Mouse (Mus musculus) spleen, postnatal 36 days (tissue): Measurements from ENCODE around the gene 4930438A08Rik.

Source experiments
- DNase-seq, 2 experiments: peaks; one replicate each; pipeline ENCODE4 v3.0.0; 2022; ENCODE audit warnings: low spot score in 2 of 2, mixed read lengths in 1 of 2

4930438A08Rik gene

GRCm38 (mm10) chr11:58323570-58324340 lies 49.2 kb downstream of the 4930438A08Rik start:
- no peak for DNase-seq

DNA sequence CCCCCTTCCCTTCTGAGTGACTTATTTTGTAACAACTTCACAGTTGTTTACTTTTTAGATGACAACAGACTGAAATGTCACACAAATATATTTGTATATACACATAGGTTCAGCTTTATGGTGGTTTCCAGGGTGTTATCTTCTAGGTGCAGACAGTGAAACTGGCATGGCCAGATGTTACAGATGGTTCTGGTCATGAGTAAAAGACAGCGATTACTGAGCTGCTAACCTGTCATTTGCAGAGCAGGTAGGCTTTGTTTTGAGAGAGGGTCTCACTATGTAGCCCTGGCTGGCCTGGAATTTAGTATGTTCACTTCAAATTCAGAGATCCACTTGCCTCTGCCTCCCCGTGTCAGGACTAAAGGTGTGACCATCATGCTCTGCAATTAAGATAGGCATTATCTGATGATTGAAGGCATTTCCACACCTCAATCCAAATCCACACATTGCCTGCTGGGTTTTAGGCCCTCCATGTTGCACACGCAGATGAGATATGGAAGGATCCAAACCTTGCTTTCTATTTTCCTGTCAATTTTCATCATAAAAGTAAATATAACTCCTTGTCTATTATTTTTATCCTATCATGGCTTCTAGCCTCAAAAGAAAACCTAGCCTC lies 50.1 kb downstream of the 4930438A08Rik start:
- DNase-seq: no peak

DNA sequence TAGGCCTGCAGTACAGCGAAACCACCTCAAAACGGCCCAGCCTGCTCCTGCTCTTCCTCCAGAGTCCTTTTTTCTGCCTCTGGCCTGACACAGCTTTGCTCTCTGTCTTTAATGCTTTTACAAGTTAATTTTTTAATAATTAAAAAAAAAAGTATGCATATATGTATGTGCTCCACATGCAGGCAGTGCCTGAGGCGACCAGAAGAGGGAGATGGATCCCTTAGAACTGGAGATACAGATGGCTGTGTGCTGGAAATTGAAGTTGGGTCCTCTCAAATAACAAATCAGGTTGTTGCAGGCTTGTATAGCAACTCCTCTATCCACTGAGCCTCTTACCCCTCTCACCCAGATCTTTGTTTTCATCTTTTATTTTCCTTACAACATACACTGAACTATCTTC lies 52.2 kb downstream of the 4930438A08Rik start:
- DNase-seq: no peak

DNA sequence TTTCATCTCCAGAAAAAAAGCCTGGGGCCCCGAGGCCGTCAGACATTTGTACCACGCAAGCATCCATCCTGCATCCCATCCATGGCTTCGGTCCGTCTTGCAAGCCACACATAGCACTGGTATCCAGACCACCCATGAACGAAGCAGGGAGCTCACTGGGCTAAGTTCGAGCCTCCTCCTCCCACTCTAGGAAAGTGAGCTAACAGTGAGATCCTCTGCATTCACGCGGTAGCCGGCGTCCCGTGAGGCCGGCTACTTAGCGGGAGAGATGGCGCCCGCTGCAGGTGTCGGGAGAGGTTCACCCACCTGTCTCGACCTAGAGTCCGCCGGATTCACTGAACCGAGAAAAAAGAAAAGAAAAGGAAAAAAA lies 55.3 kb downstream of the 4930438A08Rik start:
- DNase-seq: no peak

DNA sequence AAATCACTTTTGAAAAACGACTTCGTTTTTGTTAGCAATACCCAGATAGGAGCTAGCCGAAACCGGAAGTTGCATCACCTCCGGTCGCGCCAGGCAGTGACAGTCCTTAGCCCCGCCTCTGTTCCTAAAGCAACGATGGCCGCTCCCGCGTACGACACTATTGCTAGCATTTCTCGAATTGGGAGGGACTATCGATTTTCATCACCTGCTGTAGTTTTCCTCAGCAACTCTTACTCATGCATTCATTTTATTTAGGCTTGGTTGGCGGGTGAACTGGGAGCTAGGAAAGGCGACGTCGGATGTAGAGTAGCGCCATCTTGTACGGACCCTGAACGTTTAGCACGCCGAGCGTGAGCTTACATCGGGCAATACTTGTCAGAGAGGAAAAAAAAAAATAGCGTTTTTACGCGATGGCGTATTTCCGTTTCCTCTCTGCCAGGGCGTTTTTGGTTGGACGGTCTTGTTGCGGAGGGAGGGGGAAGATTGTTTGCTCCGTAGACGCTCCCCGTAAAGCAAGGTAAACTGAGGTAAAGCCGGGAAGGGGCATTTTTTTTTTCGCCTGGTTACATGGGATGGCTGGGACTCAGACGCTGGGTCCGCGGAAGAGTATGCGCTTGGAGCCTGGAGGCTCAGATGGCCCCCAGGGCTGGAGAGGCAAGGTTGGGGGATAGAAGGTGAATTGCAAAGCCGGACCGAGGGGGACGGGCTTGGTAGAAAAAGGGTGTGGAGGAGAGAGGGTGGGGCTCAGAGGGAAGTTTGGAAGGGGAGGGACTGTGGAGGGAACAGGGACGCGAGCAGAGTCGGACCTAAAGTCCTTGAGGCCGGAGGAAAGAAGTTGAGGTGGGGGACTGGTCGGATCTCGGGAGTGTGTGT lies 55.9 kb downstream of the 4930438A08Rik start, which contains the start of the genes Zfp672 and Sh3bp5l:
Gene Zfp672, minus strand, starts transcription at position 64 of the 873 bp plus-strand sequence.
Gene Sh3bp5l, plus strand, starts transcription at position 449 of the 873 bp plus-strand sequence.
- peak; percentile 90 to 91 for DNase-seq

DNA sequence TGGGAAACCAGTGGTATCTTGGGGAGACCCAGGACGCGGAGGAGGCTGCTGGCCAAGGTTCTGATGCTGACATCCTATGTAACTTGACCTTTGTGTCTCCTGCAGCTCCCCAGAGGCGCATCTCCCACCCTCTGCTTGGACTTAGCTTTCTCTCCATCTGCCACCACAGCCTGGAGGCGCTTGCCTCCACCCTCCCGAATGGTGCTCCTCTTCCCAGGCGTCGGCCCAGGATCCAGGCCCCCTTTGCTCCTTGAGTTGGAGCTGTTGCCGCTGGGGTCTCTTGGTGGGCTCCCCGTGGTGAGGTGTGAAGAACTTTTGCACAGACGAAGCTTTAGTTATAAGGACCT lies 56.5 kb downstream of the 4930438A08Rik start:
- no peak for DNase-seq

DNA sequence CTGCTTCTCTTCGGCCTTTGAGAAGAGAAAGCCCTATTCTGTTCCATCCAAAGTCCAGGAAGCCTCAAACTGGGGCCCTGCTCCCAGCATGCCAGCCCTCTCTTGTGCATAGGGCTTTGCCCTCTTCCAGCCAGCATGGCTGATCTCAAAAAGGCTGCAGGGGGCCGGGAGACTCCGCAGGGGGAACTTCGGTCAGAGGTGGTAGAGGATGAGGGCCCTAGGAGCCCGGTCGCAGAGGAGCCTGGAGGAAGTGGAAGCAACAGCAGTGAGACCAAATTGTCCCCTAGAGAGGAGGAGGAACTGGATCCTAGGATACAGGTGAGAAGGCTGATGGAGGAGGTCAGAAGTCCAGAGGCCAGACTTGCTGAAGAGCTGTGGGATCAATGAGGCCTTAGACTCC lies 56.9 kb downstream of the 4930438A08Rik start:
- DNase-seq: no peak

GRCm38 (mm10) chr11:58334746-58335145 lies 60.1 kb downstream of the 4930438A08Rik start:
- no peak for DNase-seq
